Mouse (Mus musculus) liver, embryonic 14.5 days (tissue): ENCODE results near the gene Ccl5. TPM values are rescaled to one million over a fixed set of nuclear protein-coding genes. Genes with fewer than 3 reads are reported as not detected.
"Not testable (repeated sequence)": the region's sequence is repeated elsewhere in the genome, so short reads cannot be mapped to it uniquely, and the experiment has no call there.

Source experiments
- ATAC-seq: fragments of 200-750 bp; cut with Nextera tagmentation; 2 replicates; pipeline ENCODE4 v1.8.0; 2017; ENCODE audit warnings: moderate number of reproducible peaks, mild to moderate bottlenecking, moderate library complexity; ENCODE audit not compliant: insufficient read depth
- DNase-seq, 3 experiments: peaks; one replicate each; pipeline ENCODE4 v3.0.0-alpha.2; 2012 to 2013; ENCODE audit warnings: low read depth in 3 of 3, low spot score in 3 of 3
- H3K27ac ChIP-seq: fragments of 300-500 bp; sonication (generic); 2 replicates; pipeline ENCODE4 v1.5.1; 2014; ENCODE audit warnings: moderate library complexity, mild to moderate bottlenecking, control low read depth, inconsistent platforms
- H3K27me3 ChIP-seq: fragments of 300-500 bp; sonication (generic); 2 replicates; pipeline ENCODE4 v1.6.1; 2014; ENCODE audit warnings: mild to moderate bottlenecking, low read length, moderate library complexity; ENCODE audit not compliant: control insufficient read depth, insufficient read depth
- H3K36me3 ChIP-seq: fragments of 300-500 bp; sonication (generic); replicated peaks from 2 replicates; pipeline ENCODE4 v1.6.1; 2014; ENCODE audit warnings: low read depth; ENCODE audit not compliant: control insufficient read depth, insufficient read depth
- H3K4me1 ChIP-seq, 2 experiments: fragments of 200-500 bp in 1 of 2; fragments of 300-500 bp in 1 of 2; sonication (generic) in 1 of 2; replicated peaks; 2 replicates each; pipeline ENCODE4 v1.6.1; 2012 to 2014; ENCODE audit warnings: antibody characterized with exemption in 1 of 2, inconsistent platforms in 1 of 2, low read length in 1 of 2; ENCODE audit not compliant: control insufficient read depth in 2 of 2, insufficient read depth in 2 of 2
- H3K4me2 ChIP-seq: fragments of 300-500 bp; sonication (generic); 2 replicates; pipeline ENCODE4 v1.6.1; 2014; ENCODE audit warnings: low read depth, mild to moderate bottlenecking, control low read depth, moderate library complexity
- H3K4me3 ChIP-seq, 2 experiments: fragments of 200-500 bp in 1 of 2; fragments of 300-500 bp in 1 of 2; sonication (generic) in 1 of 2; 2 replicates each; pipeline ENCODE4 v1.5.1; 2012 to 2014; ENCODE audit warnings: low read depth in 2 of 2, low read length in 2 of 2, mild to moderate bottlenecking in 2 of 2, control low read depth in 1 of 2, inconsistent platforms in 1 of 2, moderate library complexity in 1 of 2; ENCODE audit not compliant: insufficient read depth in 1 of 2
- H3K9ac ChIP-seq: fragments of 300-500 bp; sonication (generic); replicated peaks from 2 replicates; pipeline ENCODE4 v1.6.1; 2014; ENCODE audit warnings: mild to moderate bottlenecking, control low read depth, moderate library complexity
- H3K9me3 ChIP-seq: fragments of 300-500 bp; sonication (generic); 2 replicates; pipeline ENCODE4 v1.6.1; 2016; ENCODE audit warnings: low read length, mixed read lengths; ENCODE audit not compliant: control insufficient read depth
- CTCF ChIP-seq: IDR thresholded peaks from 2 replicates; pipeline ENCODE4 v1.5.1; 2016; ENCODE audit warnings: antibody characterized with exemption, low read depth, control low read depth
- EP300 ChIP-seq: IDR thresholded peaks from 2 replicates; pipeline ENCODE4 v1.6.1; 2016; ENCODE audit warnings: antibody characterized with exemption, low read depth
- WGBS: fragments of 180-500 bp; shearing (Covaris S2); extraction: QIAGEN DNeasy Blood & Tissue Kit; methylation state at CpG from one replicate; pipeline ENCODE4 v1.1.7; 2014; ENCODE audit not compliant: insufficient replicate concordance; 5-methylcytosine and 5-hydroxymethylcytosine counted together
- polyA plus RNA-seq, 2 experiments: library from polyadenylated mRNA; depleted of rRNA in 1 of 2; stranded (reverse) in 1 of 2; unstranded in 1 of 2; fragments of >200 nt; fragmentation: Nextera tagmentation in 1 of 2; extraction: Ambion mirVana in 1 of 2; gene quantifications; 2 replicates each; pipeline versions ENCODE4 v1.2.1 to v1.2.3; 2012 to 2014

The Ccl5 gene
- polyA plus RNA-seq, 2 experiments, result 0.39 to 0.95 TPM

DNA sequence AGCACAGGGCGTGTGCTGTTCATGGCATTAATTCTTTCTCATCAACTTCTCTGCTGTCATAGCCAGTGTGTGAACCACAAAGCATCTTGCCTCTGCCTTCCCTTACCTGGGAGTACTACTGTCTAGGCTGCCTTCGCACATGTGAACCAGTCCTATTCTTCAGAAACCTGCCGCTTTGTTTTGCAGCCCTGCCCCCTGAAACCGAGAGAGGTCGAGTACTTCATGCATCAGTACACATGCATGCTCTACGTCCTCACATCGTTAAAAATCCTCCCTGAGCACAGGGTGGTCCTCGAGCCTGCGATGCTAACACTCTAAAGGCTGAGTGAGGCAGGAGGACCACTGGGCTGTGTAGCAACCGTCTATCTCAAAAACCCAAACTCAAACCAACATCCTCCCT, 26.8 kb upstream of the Ccl5 start:
- WGBS, result 62% methylated on average over 10 of the region's 10 CpGs
- Histone ChIP-seq H3K27me3 (no peaks in the 10 kb centered on the region), H3K9ac (no peak overlapping the region), H3K4me1 (0 out of 4 replicates have a peak, but pooled peaks cover 0 to 4% of the 10 kb centered on the region in 2 experiments), H3K36me3 (no peaks in the 10 kb centered on the region), H3K4me3 (no peak overlapping the region), H3K27ac (no peak overlapping the region), H3K4me2 (no peak overlapping the region), H3K9me3 (no peaks in the 10 kb centered on the region)
- DNase-seq (no peak), ATAC-seq (no peak)
- TF ChIP-seq EP300 (no peak), CTCF (no peak)

DNA sequence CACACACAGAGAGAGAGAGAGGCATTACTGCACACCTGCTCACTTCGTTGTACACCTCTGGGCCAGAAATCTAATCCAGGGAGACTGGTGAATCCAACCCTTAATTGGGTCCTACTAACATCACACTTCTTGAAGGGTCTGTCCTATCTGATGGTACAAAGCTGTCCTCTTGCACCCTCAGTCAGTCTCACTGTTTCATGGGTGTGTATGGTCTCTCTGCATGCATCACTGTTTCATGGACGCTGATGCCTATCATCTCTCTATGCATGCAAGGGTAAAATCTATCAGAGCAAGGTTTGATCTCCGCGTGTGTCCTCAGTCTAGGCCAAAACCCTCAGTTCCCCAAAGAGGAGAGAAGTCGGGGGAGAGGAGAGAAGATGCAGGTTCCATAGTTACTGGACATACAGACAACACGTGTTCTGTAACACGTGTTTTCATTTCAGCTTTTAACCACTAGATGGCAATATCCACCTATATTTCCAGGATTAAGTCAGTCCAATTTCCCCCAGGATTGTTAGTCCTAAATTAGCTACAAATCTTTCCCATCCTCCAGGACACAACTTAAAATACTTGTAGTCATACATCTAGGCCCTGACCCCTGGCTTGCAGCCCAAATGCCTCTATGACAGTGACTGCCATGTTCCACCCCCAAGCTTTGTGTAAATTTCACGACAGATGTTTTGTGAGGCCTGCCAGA, 25.9 kb upstream of the Ccl5 start:
- TF ChIP-seq CTCF (peak; percentile 62), EP300 (no peak)
- WGBS, result 29% methylated on average over 8 of the region's 8 CpGs

DNA sequence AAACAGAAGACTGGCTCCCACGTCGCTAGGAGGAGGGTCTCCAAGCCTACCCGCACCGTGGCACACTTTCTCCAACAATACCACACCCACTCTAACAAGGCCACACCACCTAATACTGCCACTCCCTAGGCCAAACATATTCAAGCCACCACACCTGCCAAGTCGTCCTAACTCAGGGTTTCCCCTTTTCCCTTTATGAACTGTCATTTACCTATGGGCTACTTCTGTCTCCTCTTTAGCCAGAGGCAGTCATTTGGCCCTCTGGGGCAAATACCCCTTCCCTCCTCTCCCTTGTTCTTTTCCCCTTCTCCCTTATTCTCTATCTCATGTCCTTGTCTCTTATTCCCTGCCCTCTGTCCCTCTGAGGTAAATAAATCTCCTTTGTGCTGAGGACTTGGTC, 21.4 kb upstream of the Ccl5 start:
- Histone ChIP-seq H3K27ac (no peak overlapping the region), H3K4me1 (peaks cover 0 to 2% of the 10 kb centered on the region in 2 experiments; a peak in 1 of 4 replicates), H3K27me3 (no peaks in the 10 kb centered on the region), H3K9me3 (no peaks in the 10 kb centered on the region), H3K36me3 (no peaks in the 10 kb centered on the region), H3K9ac (no peak overlapping the region), H3K4me2 (no peak overlapping the region), H3K4me3 (no peak overlapping the region)
- TF ChIP-seq CTCF, result no peak
- no peak for TF ChIP-seq EP300
- DNase-seq, result no peak
- WGBS, result 69% methylated on average over 5 of the region's 5 CpGs
- ATAC-seq, result no peak

More for the DNA sequence above, 25.9 kb upstream of the Ccl5 start:
- DNase-seq, result peak in 1 of 3 experiments; percentile 38
- H3K4me3 ChIP-seq, result no peak overlapping the region
- no peak overlapping the region for H3K4me2 ChIP-seq
- H3K9me3 ChIP-seq, result no peaks in the 10 kb centered on the region
- H3K27me3 ChIP-seq, result no peaks in the 10 kb centered on the region
- H3K4me1 ChIP-seq, result 0 out of 4 replicates have a peak, but pooled peaks cover 0 to 2% of the 10 kb centered on the region in 2 experiments
- no peak overlapping the region for H3K27ac ChIP-seq
- no peaks in the 10 kb centered on the region for H3K36me3 ChIP-seq
- no peak overlapping the region for H3K9ac ChIP-seq
- ATAC-seq, result no peak

DNA sequence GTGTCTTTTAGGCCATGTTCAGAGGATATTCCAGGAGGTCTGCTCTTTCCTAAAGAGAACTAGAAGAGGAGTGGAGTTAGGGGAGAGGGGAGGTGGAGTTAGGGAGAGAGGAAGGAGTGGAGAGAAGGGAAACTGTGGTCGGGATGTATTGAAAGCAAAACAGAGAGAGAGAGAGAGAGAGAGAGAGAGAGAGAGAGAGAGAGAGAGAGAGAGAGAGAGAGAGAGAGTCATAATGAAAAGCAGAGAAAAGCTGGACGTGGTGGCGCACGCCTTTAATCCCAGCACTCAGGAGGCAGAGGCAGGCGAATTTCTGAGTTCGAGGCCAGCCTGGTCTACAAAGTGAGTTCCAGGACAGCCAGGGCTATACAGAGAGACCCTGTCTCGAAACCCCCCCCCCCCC, 20.7 kb upstream of the Ccl5 start:
- not testable (repeated sequence) for H3K27me3 ChIP-seq, DNase-seq, H3K36me3 ChIP-seq, H3K9ac ChIP-seq, H3K4me1 ChIP-seq, H3K4me2 ChIP-seq, ATAC-seq, H3K27ac ChIP-seq, H3K4me3 ChIP-seq, H3K9me3 ChIP-seq
- 59% methylated on average over 7 of the region's 7 CpGs for WGBS

DNA sequence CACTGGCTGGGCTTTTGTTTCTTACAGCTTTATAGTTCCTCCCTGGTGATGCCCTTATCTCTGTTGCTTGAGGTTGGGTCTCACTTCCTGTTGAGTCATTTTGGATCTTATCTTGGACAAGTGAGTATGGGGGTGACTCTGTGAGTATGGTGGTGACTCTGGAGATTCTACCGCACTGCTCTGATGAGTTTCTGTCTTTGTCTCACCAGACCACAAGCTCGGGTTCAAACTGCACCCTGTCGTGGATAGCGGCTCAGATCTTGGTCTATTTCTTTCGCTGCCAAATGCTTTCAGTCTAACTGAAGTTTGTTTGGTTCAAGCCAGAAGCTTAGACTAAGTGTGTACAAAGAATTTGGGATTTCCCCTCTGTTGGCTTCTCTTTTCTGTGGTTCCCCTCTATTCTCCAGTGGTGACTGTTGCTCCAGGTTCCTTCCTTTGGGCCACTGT, 19.9 kb upstream of the Ccl5 start:
- Histone ChIP-seq H3K4me1 (no peaks in the 10 kb centered on the region; a peak in 1 of 4 replicates), H3K9ac (no peak overlapping the region), H3K9me3 (no peaks in the 10 kb centered on the region), H3K36me3 (no peaks in the 10 kb centered on the region), H3K27me3 (no peaks in the 10 kb centered on the region), H3K27ac (no peak overlapping the region), H3K4me2 (no peak overlapping the region), H3K4me3 (no peak overlapping the region)
- WGBS, result 7% methylated on average over 5 of the region's 5 CpGs
- TF ChIP-seq CTCF, result no peak
- no peak for TF ChIP-seq EP300
- no peak for DNase-seq
- ATAC-seq, result no peak
